25 mouse cellular contexts compared by ENCODE assay signal in the genomic region with DNA sequence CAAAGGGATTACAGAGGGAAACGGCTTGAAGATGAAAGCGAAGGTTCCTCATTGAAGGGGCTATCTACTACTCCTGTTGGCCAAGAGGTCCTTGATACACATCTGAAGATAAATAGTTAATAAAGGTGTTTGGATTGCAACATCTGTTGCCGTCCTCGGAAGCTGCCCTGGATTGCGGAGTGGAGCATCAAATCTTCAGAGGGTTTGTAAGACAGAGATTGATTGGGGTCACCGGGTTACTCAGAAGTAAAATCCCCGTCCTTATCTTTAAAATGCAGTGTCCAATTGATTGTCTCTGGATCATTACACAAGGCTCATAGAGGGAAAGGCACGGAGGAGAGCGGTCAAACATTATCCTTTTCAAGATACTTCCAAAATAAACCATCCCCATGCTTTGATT.
A peak's percentile ranks its signal among the peaks of the same experiment; 100 is the strongest.
DNase-seq lines count a peak whose midpoint lies in the region; ATAC-seq lines count a peak whose summit lies in the region.
"Had no signal": no experiment of that assay in that cellular context is flagged by ENCODE, and none has a peak within 500 bp of the region (broad histone marks: within the 10 kb centered on the region; RNA-seq: fewer than 3 reads in every experiment).

No protein-coding gene starts in this region.

- H3K4me1 ChIP-seq in liver, embryonic 11.5 days (replicated peaks; ENCODE audit: control insufficient read depth, insufficient read depth, low read length): peaks cover 13% of the 10 kb centered on the region
- H3K4me1 ChIP-seq: embryonic facial prominence, embryonic 12.5 days; forebrain, embryonic 15.5 days had no signal

- no peak overlapping the region for H3K27ac ChIP-seq in liver, embryonic 11.5 days (ENCODE audit: low read depth, low read length)
- H3K27ac ChIP-seq: embryonic facial prominence, embryonic 10.5 days; embryonic facial prominence, embryonic 12.5 days; forebrain, embryonic 13.5 days; forebrain, embryonic 15.5 days had no signal

- DNase-seq in liver, embryonic 11.5 days (ENCODE audit: low spot score): peak; percentile 30
- no peak for DNase-seq in liver
- DNase-seq in embryo, embryonic 11 days: peak; percentile 41
- DNase-seq in mesoderm, embryonic 11.5 days (ENCODE audit: low read depth, low spot score): peak; percentile 55
- DNase-seq in left cerebral cortex, postnatal 36 days (ENCODE audit: low spot score in 2 of 2): no peak
- no peak for DNase-seq in heart, adult 11 months
- DNase-seq: adrenal gland, adult 8-10 months; adrenal gland, postnatal 14 days; adrenal gland, postnatal 36 days; B cell, adult 2 months; cerebellum, adult 11-12 months; cerebellum, adult 2 months; cerebellum, adult 9-10 months; cerebellum, postnatal 10 days; cerebellum, postnatal 25 days; forebrain, postnatal 0 days had no signal

- WGBS in liver, embryonic 11.5 days: 43% methylated on average over 9 of the region's 9 CpGs

- no peaks in the 10 kb centered on the region for H3K36me3 ChIP-seq in liver, embryonic 11.5 days (ENCODE audit: control insufficient read depth, insufficient read depth, low read length)
- H3K36me3 ChIP-seq: embryonic facial prominence, embryonic 10.5 days; embryonic facial prominence, embryonic 12.5 days; forebrain, embryonic 15.5 days; G1E had no signal

- ATAC-seq in liver, embryonic 11.5 days (replicated peaks; ENCODE audit: low FRiP score): no peak
- ATAC-seq: activated CD4-positive, CD25-positive, alpha-beta regulatory T cell, adult 4 months; CD4-positive, CD25-positive, alpha-beta regulatory T cell, adult 4 months; forebrain, embryonic 13.5 days; forebrain, embryonic 15.5 days; forebrain, postnatal 0 days; Patski had no signal

- no peaks in the 10 kb centered on the region; the same call in 1 of the 2 replicates for H3K27me3 ChIP-seq in liver, embryonic 11.5 days (replicated peaks; ENCODE audit: control insufficient read depth, insufficient read depth, low read length)
- H3K27me3 ChIP-seq: CH12.LX; embryonic facial prominence, embryonic 12.5 days; forebrain, embryonic 13.5 days; forebrain, embryonic 15.5 days; Patski had no signal

- no peak overlapping the region for H3K9ac ChIP-seq in liver, embryonic 11.5 days (ENCODE audit: low read depth, low read length)
- H3K9ac ChIP-seq: embryonic facial prominence, embryonic 12.5 days; forebrain, embryonic 13.5 days; forebrain, embryonic 15.5 days; forebrain, postnatal 0 days had no signal

- no peak overlapping the region for H3K4me3 ChIP-seq in liver, embryonic 11.5 days (ENCODE audit: low read depth, low read length)
- H3K4me3 ChIP-seq: embryonic facial prominence, embryonic 10.5 days; embryonic facial prominence, embryonic 12.5 days; forebrain, embryonic 13.5 days; forebrain, embryonic 15.5 days had no signal

- intact Hi-C loops in left cerebral cortex, postnatal 36 days (cut with DNase I): no loop called here

- no peak overlapping the region for H3K4me2 ChIP-seq in liver, embryonic 11.5 days
- H3K4me2 ChIP-seq: embryonic facial prominence, embryonic 12.5 days; forebrain, embryonic 13.5 days; forebrain, embryonic 15.5 days had no signal

- no peaks in the 10 kb centered on the region for H3K9me3 ChIP-seq in liver, embryonic 11.5 days (ENCODE audit: control insufficient read depth, low read length)
- H3K9me3 ChIP-seq: embryonic facial prominence, embryonic 10.5 days; embryonic facial prominence, embryonic 12.5 days; forebrain, embryonic 13.5 days; forebrain, embryonic 15.5 days; G1E had no signal

Comparison
In these comparisons a context has a peak if more than half of its experiments do, and no peak if none do; other contexts are left out.
1. DNase-seq: peak in liver, embryonic 11.5 days (single experiment), embryo, embryonic 11 days (single experiment) and mesoderm, embryonic 11.5 days (single experiment); none in liver (single experiment), left cerebral cortex, postnatal 36 days (0 of 2) and heart, adult 11 months (single experiment).